8 mouse cellular contexts compared by ENCODE assay signal in the genomic region with DNA sequence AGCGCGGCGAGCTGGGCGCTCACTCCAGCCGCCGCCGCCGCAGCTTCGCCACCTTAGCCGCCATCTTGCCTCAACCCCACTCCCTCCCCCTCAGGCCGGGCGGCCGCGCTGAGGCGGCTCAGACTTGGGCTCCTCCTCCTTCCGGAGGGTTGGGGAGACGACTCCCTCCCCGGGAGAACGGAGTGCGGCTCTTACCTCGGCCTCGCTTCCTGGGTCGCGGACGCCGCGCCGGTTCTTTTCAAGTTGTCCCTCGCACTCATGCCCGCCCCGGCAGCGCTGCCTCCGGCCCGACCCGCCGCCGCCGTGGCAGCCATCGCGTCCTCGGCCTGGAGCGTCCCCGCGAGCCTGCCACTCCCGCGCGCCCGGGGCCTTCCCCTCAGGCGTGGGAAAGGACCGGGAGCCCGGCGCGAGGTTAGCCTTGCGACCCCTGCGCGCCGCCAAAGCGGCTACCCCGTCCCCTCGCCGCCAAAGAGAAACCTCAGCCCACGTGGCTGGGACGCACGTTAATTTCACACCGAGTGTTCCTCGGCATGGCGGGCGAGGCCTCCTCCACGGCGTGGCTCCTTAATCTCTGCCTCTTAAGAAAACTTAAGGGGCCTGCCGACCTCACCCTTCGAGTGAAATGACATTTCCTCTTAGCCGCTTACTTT. TPM values are rescaled to one million over a fixed set of nuclear protein-coding genes. Genes with fewer than 3 reads are reported as not detected.
DNase-seq lines count a peak whose midpoint lies in the region; ATAC-seq and TF ChIP-seq lines count a peak whose summit lies in the region.

No protein-coding gene starts in this region.

- peak overlapping the region; percentile 99 for H3K9ac ChIP-seq in lung, embryonic 15.5 days

- H3K4me2 ChIP-seq in lung, embryonic 15.5 days = peak overlapping the region; percentile 78

- ATAC-seq in hematopoietic stem cell, adult 5-6 weeks (replicated peaks in 1 of 2; ENCODE audit: insufficient read depth in 1 of 2, low FRiP score in 2 of 2, low TSS enrichment in 1 of 2, low read depth in 1 of 2, poor library complexity in 2 of 2, severe bottlenecking in 2 of 2) = peak; percentile 89 to 90
- peak; percentile 94 for ATAC-seq in lung, embryonic 15.5 days (ENCODE audit: borderline replicate concordance, extremely low read depth, low FRiP score, low TSS enrichment)

- peaks cover 10% of the 10 kb centered on the region for H3K4me1 ChIP-seq in lung, embryonic 15.5 days
- peaks cover 2% of the 10 kb centered on the region; the same call in 1 of the 2 replicates for H3K4me1 ChIP-seq in olfactory bulb, adult 2 months (ENCODE audit: control insufficient read depth, insufficient read depth, low read length)

- under 1% methylated on average over 69 of the region's 73 CpGs for WGBS in lung, embryonic 15.5 days
- under 1% methylated on average over 72 of the region's 73 CpGs for WGBS in olfactory bulb, adult 2 months

- no peaks in the 10 kb centered on the region for H3K27me3 ChIP-seq in lung, embryonic 15.5 days

- H3K4me3 ChIP-seq in lung, embryonic 15.5 days = peak overlapping the region; percentile 90
- peak overlapping the region; percentile 73 for H3K4me3 ChIP-seq in olfactory bulb, adult 2 months (ENCODE audit: insufficient read depth, low read depth, low read length)

- peak; percentile 71 for TF ChIP-seq POLR2A in olfactory bulb, adult 2 months (IDR thresholded peaks at IDR 0.05; ENCODE audit: insufficient read depth, low read depth, low read length)

- H3K36me3 ChIP-seq in lung, embryonic 15.5 days = no peaks in the 10 kb centered on the region; the same call in 1 of the 2 replicates

- TF ChIP-seq CTCF in olfactory bulb, adult 2 months (IDR thresholded peaks at IDR 0.05; ENCODE audit: insufficient read depth, low read depth, low read length) = no peak

- DNase-seq in MEL-GATA-1-ER (ENCODE audit: extremely low read depth, low read depth) = peak; percentile 62
- DNase-seq in cerebellum, adult 8-10 months = peak; percentile 81
- DNase-seq in forelimb bud, embryonic 11.5 days (ENCODE audit: low read depth, low spot score) = peak; percentile 90
- peak; percentile 38 for DNase-seq in layer of hippocampus, adult 9-10 months (ENCODE audit: low spot score)
- peak; percentile 92 for DNase-seq in thymus, adult 18-20 months

- no peaks in the 10 kb centered on the region for H3K9me3 ChIP-seq in lung, embryonic 15.5 days

- peak overlapping the region; percentile 98 for H3K27ac ChIP-seq in lung, embryonic 15.5 days
- H3K27ac ChIP-seq in olfactory bulb, adult 2 months (ENCODE audit: insufficient read depth, low read depth, low read length) = peak overlapping the region; percentile 70

RNA-seq across cellular contexts. Expression of a gene that starts 0.9 kb away (rescaled TPM):
- total RNA-seq in hematopoietic stem cell, adult 5-6 weeks (2017) = 5.7 and 9.1 TPM in 2 replicates
- polyA plus RNA-seq in lung, embryonic 15.5 days (2015; fragmentation: Nextera tagmentation; extraction: Ambion mirVana) = 7.7 and 9.0 TPM in 2 replicates
- not detected in 2 replicates for polyA plus RNA-seq in olfactory bulb, adult 2 months (2012; ENCODE audit: insufficient read depth, insufficient read length, low replicate concordance, missing spikeins)

RNA-seq across cellular contexts. Expression of a gene that starts 1.0 kb away (rescaled TPM):
- 312 and 354 TPM in 2 replicates for total RNA-seq in hematopoietic stem cell, adult 5-6 weeks (2017)
- 145 and 156 TPM in 2 replicates for polyA plus RNA-seq in lung, embryonic 15.5 days (2015; fragmentation: Nextera tagmentation; extraction: Ambion mirVana)
- polyA plus RNA-seq in olfactory bulb, adult 2 months (2012; ENCODE audit: insufficient read depth, insufficient read length, low replicate concordance, missing spikeins) = 538 TPM in 1 of 2 replicates, not detected in the other

Comparison
In these comparisons a context has a peak if more than half of its experiments do, and no peak if none do; other contexts are left out.
1. Peak in every context shown above with its lines: DNase-seq, ATAC-seq, H3K4me3 ChIP-seq and H3K27ac ChIP-seq.
2. DNase-seq: peak in every context shown above with its lines; median percentile 92 in thymus, adult 18-20 months; 90 in forelimb bud, embryonic 11.5 days; 81 in cerebellum, adult 8-10 months; 62 in MEL-GATA-1-ER; 38 in layer of hippocampus, adult 9-10 months.